Mouse (Mus musculus) cerebellum, adult 11-12 months (tissue): ENCODE measurements around the gene H2al1j.
"Not testable (repeated sequence)": the region's sequence is repeated elsewhere in the genome, so short reads cannot be mapped to it uniquely, and the experiment has no call there.

Source experiments
- DNase-seq: peaks from one replicate; pipeline ENCODE4 v3.0.0; 2022

H2al1j gene

GRCm38 (mm10) chrX:11327522-11327921, at the start of gene H2al1j:
Gene H2al1j, plus strand, starts transcription at chrX:11327822.
- DNase-seq: not testable (repeated sequence)

GRCm38 (mm10) chrX:11280741-11281140, 46.9 kb upstream of the H2al1j start:
- DNase-seq: no peak

GRCm38 (mm10) chrX:11288306-11288882, 39.2 kb upstream of the H2al1j start:
- no peak for DNase-seq

- no peak for DNase-seq
These were observed 38.4 kb upstream of the H2al1j start for GRCm38 (mm10) chrX:11289244-11289643.

GRCm38 (mm10) chrX:11298957-11299356, 28.7 kb upstream of the H2al1j start, which contains the start of gene H2al1a:
Gene H2al1a, plus strand, starts transcription at chrX:11299257.
- not testable (repeated sequence) for DNase-seq

GRCm38 (mm10) chrX:11302132-11302531, 25.5 kb upstream of the H2al1j start, which contains the start of gene H2al1b:
Gene H2al1b, plus strand, starts transcription at chrX:11302432.
- DNase-seq: not testable (repeated sequence)

- DNase-seq: not testable (repeated sequence)
These were observed 22.3 kb upstream of the H2al1j start, which contains the start of gene H2al1c for GRCm38 (mm10) chrX:11305355-11305754. Gene H2al1c, plus strand, starts transcription at chrX:11305655.

GRCm38 (mm10) chrX:11308524-11308923, 19.1 kb upstream of the H2al1j start, which contains the start of gene H2al1d:
Gene H2al1d, plus strand, starts transcription at chrX:11308824.
- not testable (repeated sequence) for DNase-seq

GRCm38 (mm10) chrX:11311634-11312033, 16.0 kb upstream of the H2al1j start, which contains the start of gene H2al1e:
Gene H2al1e, plus strand, starts transcription at chrX:11311934.
- DNase-seq: not testable (repeated sequence)

GRCm38 (mm10) chrX:11314858-11315257, 12.8 kb upstream of the H2al1j start, which contains the start of gene H2al1f:
Gene H2al1f, plus strand, starts transcription at chrX:11315158.
- not testable (repeated sequence) for DNase-seq

- not testable (repeated sequence) for DNase-seq
These were observed 9.7 kb upstream of the H2al1j start, which contains the start of gene H2al1g for GRCm38 (mm10) chrX:11317956-11318355. Gene H2al1g, plus strand, starts transcription at chrX:11318256.

GRCm38 (mm10) chrX:11321192-11321591, 6.4 kb upstream of the H2al1j start, which contains the start of gene H2al1h:
Gene H2al1h, plus strand, starts transcription at chrX:11321492.
- DNase-seq: not testable (repeated sequence)

- DNase-seq: not testable (repeated sequence)
These were observed 3.3 kb upstream of the H2al1j start, which contains the start of gene H2al1i for GRCm38 (mm10) chrX:11324359-11324758. Gene H2al1i, plus strand, starts transcription at chrX:11324659.

- peak; percentile 19 for DNase-seq
These were observed 18.1 kb downstream of the H2al1j start for GRCm38 (mm10) chrX:11345762-11346161.

- peak; percentile 10 for DNase-seq
These were observed 19.1 kb downstream of the H2al1j start for GRCm38 (mm10) chrX:11346756-11347155.

- DNase-seq: no peak
These were observed 33.2 kb downstream of the H2al1j start for GRCm38 (mm10) chrX:11360823-11361222.

GRCm38 (mm10) chrX:11361261-11361660, 33.6 kb downstream of the H2al1j start:
- DNase-seq: no peak

GRCm38 (mm10) chrX:11363890-11364289, 36.3 kb downstream of the H2al1j start:
- DNase-seq: peak; percentile 61

GRCm38 (mm10) chrX:11365151-11365550, 37.5 kb downstream of the H2al1j start:
- no peak for DNase-seq
